Mouse (Mus musculus) urinary bladder, postnatal 10 days (tissue): ENCODE results near the gene Tsku.
A peak's percentile ranks its signal among the peaks of the same experiment; 100 is the strongest.

ENCODE experiments used
- DNase-seq: peaks from one replicate; pipeline ENCODE4 v3.0.0; 2022; ENCODE audit warnings: low spot score

Gene Tsku

GRCm38 (mm10) chr7:98326051-98326450 is 35.1 kb downstream of the Tsku start:
- no peak for DNase-seq

- no peak for DNase-seq
Measured at GRCm38 (mm10) chr7:98324228-98324627, 36.9 kb downstream of the Tsku start.

- no peak for DNase-seq
Measured at GRCm38 (mm10) chr7:98323288-98324019, 37.7 kb downstream of the Tsku start.

GRCm38 (mm10) chr7:98322415-98322814 is 38.7 kb downstream of the Tsku start:
- DNase-seq: no peak

GRCm38 (mm10) chr7:98321083-98321482 is 40.0 kb downstream of the Tsku start, which contains the start of gene Acer3:
Acer3 (minus strand) TSS chr7:98321208.
- DNase-seq: no peak

GRCm38 (mm10) chr7:98320006-98320556 is 41.0 kb downstream of the Tsku start:
- DNase-seq: no peak

GRCm38 (mm10) chr7:98316568-98316967 is 44.6 kb downstream of the Tsku start:
- DNase-seq: no peak

- no peak for DNase-seq
Measured at GRCm38 (mm10) chr7:98315087-98315486, 46.0 kb downstream of the Tsku start.

- no peak for DNase-seq
Measured at GRCm38 (mm10) chr7:98312185-98312920, 48.8 kb downstream of the Tsku start.

- DNase-seq: no peak
Measured at GRCm38 (mm10) chr7:98310266-98310665, 50.9 kb downstream of the Tsku start.

GRCm38 (mm10) chr7:98309219-98310030 is 51.7 kb downstream of the Tsku start:
- peak; percentile 78 for DNase-seq

GRCm38 (mm10) chr7:98308607-98309218 is 52.4 kb downstream of the Tsku start:
- no peak for DNase-seq

GRCm38 (mm10) chr7:98307921-98308606 is 53.1 kb downstream of the Tsku start:
- no peak for DNase-seq

GRCm38 (mm10) chr7:98307411-98307810 is 53.7 kb downstream of the Tsku start:
- DNase-seq: no peak
